Mouse (Mus musculus) testis, adult 2 months (tissue): ENCODE measurements around the gene Tmem176a.

ENCODE experiments used
- CTCF ChIP-seq: fragments of 200-500 bp; IDR thresholded peaks from 2 replicates; pipeline ENCODE4 v1.5.1; 2012; ENCODE audit warnings: low read depth, mild to moderate bottlenecking, inconsistent platforms, low read length, moderate library complexity; ENCODE audit not compliant: control insufficient read depth, insufficient read depth, insufficient replicate concordance
- POLR2A ChIP-seq: fragments of 200-500 bp; IDR thresholded peaks from 2 replicates; pipeline ENCODE4 v1.6.1; 2012; ENCODE audit warnings: low read depth, mild to moderate bottlenecking, inconsistent platforms, low read length, moderate library complexity; ENCODE audit not compliant: control insufficient read depth

DNA sequence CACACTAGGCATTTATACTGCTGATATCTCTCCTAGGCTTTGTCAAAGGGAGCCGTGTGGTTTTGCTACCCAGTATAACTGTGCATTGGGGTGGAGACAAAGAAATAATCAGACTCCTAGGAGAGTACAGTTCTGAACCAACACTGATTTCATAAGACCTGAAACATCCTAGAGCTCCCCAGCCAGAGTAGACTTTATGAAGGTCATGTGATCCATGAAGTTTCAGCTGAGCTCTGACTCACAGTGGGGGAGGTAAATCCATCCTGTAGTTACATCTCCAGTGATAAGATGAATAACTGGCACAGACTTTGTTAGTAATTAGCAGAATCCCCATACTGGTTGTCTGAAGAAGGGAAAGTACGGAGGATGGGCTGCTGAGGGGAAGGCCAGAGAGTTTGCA is 29.1 kb downstream of the Tmem176a start:
- TF ChIP-seq CTCF (no peak), POLR2A (no peak)
